Mouse (Mus musculus): ENCODE data around the gene Cdhr5.
A peak's percentile ranks its signal among the peaks of the same experiment; 100 is the strongest.
"Not testable (repeated sequence)": the region's sequence is repeated elsewhere in the genome, so short reads cannot be mapped to it uniquely, and the experiment has no call there.

Gene Cdhr5

DNA sequence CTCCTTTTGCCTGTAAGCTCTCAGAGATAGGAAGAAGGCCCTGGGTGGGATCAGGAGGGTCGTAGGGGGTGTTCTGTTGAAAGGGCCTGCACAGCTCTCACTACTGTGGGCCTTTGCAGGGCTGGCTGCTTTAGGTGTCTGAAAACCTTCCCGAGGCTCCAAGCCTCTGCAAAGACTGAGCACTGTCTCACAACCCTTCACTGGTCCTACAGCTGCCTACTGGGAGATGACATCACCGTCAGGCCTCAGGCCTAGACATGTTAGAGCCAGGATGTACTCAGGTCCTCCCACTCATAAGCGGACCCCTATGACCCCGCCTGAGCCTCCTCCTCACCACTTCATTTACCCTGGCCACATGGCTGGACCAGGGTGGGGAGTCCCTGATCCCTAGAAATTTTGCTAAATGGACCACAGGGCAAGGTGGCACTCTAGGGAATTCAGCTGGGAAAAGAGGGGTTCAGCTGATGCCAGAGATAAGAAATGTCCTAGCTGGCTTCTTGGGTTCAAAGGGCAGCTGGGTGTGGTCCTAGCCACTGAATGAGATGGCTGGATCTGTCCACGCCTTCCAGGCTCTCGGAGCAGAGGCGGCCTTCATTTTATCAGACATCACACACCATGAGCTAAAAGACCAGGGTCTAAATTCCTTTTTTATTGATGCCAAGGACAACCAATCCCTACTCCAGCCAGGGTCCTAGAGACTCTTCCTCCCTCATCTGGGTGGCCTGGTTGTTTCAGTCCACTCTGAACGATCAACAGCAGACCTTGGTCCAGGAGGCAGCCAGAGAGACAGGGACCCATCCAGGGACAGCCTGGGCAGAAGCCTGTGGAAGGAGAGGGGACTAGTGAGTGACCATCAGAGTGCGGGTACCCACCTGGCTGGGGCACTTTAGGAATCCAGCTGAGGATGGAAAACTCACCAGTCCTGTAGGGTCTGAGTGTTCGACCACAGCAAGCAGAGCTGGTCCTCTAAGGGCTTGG is 1.4 kb upstream of the Cdhr5 start:
- no peak for DNase-seq (ENCODE audit: low spot score)

DNA sequence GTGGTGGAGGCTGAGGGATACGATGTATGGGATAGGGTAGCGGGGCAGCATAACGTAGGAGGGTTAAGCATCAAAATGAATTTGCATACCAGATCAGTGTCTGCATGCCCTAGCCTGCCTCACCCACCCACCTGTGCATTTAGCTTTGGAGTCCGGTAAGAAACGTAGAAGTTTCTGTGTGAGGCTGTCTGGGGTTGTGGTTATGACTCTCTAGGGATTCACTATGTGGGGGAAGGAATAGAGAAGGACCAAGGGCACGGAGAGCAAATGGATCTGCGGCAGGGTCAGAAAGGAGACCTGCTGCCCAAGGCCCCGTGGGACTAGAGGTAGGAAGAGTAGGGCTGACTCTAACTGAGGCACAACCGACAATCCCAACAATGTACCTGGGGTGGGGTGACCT is 1.2 kb downstream of the Cdhr5 start:
- DNase-seq (ENCODE audit: low spot score): no peak

DNA sequence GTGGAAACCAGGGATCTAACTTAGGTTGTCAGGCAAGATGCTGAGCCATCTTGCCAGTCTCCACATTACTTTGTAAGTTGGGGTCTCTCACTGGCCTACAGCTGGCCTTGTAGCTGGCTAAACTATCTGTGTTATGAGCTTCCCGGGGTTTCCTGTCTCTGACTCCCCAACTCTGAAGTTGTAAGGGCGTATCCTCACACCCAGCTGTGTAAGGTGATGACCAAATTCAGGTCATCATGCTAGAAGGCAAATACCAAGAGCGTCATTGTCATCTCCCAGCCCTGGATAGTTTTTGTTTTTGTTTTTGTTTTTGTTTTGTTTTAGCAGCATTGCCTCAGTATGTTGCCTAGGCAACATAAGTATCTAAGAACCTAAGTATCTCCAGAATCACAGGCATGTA is 6.0 kb downstream of the Cdhr5 start:
- no peak for DNase-seq (ENCODE audit: low spot score)

DNA sequence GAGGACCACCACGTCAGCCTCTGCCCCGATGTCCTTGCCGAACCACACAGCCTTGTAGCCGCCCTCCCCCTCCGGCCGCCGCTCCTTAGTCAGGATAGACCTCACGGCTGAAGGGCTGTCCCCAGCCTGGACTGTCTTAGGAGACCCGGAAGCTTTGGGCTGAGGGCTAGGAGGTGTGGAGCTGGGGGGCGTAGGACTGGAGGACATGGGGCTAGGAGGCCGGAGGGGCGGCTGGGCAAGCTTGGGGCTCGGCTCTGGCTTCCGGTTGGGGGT is 7.4 kb downstream of the Cdhr5 start:
- no peak for DNase-seq (ENCODE audit: low spot score)

DNA sequence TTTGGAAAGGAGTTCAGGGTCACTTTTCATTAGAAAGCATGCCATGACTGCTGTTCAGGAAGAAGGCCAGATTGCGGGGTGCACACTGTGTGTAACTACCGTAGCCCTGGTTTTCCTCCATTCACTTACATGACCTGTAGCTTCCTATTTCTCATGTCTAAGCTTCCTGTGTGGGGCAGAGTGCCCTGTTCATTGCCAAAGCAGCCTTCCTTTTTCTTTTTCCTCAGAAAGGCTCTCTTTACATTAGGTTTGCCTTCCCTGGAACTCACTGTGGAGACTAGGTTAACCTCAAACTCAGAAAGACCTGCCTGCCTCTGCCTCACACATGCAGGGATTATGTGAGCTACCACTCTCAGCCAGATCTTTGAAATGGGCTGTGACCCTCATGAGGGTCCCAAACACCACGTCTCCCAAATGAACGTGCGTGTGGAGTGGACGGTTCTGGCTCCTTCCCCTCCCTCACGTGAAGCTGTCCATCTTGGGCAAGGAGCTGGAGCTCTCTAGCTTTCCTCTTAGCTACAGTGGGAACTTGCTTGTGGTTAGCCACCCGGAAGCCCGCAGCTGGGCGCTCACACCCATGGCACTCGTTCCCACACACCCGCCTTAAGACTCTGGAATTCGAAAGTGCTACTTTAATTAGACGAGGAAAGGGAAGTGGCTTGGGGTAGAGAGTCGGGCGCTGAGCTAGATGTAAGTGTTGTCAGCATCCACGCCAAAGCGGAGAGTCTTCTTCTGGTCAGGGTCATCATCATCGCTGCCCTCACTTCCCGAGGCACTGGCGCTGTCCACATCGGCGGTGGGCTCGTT is 7.9 kb downstream of the Cdhr5 start:
- no peak for DNase-seq (ENCODE audit: low spot score)

DNA sequence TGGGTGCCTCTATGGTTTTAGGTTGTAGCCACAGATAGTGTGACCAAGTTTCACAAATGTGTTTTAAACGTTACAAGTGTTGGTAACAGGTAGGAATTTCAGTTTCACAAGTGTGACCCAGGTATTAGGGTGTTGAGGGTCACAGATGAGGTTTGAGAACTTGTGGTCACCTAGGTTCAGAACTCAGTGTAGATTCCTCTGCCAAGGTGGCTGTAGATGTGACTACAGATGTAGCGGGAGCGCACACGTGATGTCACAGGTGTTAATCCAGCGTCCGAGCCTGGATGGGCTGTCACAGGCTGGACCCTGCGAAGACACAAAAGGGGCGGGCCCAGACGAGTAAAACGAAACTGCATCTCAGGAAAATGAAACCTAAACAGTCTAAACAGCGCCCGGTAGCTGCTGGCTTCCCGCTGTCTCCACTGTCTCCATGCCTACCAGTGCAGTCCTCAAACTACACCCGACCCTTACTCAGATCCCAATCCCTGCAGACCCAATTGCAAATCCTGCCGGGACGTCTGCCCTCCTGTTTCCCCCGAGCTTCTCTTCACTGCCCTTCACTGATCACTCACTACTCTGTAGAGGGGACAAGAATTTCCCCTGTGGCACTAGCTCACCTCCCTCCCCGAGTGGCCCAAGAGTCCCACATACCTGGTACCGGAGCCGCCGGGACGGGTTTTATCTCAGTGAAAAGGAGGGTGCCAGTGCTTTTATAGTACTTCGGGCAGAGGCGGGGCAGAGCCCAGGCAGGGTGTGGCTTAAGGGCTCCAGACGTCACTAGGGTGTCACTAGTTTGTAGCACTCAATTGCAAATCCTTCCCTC is 10.6 kb downstream of the Cdhr5 start, which contains the start of gene Irf7:
TSS of gene Irf7 (minus strand) at position 743 of the 823 bp plus-strand sequence.
- no peak for DNase-seq (ENCODE audit: low spot score)

DNA sequence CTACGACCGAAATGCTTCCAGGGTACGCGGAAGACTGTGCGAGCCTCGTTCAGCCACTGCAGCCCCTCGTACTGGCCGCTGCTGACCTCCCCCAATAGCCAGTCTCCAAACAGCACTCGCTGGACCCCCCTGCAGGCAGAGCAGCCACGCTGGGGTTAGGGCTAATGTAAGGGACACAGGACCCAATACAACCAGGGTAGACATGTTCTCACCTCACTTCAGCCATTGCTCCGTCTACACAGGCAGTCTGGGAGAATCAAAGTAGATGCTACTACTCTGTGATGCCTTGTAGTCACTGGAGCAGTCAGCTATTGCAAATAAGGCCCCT is 11.2 kb downstream of the Cdhr5 start:
- no peak for DNase-seq (ENCODE audit: low spot score)

DNA sequence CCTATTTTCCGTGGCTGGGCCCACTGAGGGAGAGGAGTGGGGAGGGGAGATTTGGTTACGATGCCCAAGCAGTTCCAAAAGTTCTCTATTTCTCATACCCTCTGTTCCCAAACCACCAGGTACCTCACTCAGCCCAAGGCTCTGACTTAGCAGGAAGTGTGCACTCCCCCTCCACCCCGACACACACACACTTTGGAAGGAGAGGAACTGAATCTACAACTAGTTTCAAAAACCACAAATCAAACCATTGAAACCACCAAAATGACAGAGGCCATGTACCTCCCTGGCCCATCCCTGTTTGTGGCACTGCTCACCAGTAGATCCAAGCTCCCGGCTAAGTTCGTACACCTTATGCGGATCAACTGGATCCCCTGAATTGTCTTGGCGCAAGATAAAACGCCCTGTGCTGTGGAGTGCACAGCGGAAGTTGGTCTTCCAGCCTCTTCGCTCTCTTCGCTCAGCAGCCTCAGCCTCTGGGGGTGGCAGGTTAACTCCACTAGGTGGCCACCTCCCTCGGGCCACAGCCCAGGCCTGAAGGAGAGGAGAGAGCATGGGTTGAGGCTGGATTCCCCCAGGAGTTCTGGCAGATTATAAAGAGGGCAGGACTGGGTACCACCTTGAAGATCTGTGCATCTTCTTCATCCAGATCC is 11.7 kb downstream of the Cdhr5 start:
- DNase-seq (ENCODE audit: low spot score): no peak

DNA sequence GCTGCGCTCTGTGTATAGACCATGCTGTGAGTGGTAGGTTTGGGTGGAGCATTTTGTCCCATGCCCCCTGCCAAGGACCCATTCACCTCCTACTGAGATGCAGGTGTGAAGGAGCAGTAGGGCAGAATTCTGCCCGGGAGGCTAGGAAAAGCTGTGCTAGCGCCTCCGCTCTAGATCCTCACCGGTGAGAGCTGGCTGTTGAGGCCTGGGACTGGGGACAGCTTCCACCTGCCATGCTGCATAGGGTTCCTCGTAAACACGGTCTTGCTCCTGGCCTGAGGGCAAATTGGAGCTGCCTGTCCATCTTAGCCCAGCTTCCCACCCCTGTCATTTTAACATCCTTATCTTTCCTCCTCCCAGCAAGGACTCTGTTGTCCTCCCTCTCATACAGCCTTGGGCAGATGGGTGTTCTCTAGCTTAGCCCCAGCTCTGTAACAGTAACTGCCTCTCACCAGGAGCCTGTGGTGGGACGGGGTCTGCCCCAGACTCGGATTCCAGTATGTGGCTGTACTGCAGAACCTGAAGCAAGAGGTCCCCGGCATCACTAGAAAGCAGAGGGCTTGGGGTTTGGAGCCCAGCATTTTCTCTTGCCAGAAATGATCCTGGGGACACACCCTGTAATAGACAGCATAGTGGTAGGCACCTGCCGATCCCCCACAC is 12.4 kb downstream of the Cdhr5 start:
- DNase-seq (ENCODE audit: low spot score): no peak

DNA sequence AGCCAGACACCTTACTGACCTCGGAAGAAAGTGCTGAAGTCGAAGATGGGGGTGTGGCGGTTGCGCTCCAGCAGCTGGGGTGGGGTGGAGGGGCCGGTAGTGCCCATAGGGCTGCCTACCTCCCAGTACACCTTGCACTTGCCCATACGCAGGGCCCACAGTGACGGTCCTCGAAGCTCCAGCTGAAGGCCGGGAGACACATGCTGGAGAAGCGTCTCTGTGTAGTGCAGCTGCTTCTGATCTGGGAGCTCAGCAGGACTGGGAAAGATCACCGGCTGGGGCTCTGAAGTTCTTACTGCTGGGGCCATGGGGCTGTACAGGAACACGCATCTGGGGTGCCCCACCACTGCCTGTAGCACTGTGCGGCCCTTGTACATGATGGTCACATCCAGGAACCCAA is 12.9 kb downstream of the Cdhr5 start:
- DNase-seq (ENCODE audit: low spot score): no peak

DNA sequence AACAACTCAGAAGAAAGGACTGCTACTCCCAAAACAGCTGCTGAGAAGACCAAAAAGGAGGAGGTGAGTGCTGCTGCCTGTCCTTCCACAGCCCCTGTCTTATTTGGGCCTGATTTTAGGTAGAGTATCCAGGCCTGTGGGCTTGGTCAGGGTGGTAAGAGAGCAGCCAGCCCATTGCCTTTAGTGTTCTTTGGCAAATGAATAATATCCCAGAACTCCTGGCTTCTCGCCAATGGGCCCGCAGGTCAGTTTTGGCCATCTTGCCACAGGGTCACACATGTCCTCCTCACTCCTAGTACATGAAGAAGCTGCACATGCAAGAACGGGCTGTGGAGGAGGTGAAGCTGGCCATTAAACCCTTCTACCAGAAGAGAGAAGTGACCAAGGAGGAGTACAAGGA is 15.1 kb downstream of the Cdhr5 start:
- DNase-seq (ENCODE audit: low spot score): no peak

DNA sequence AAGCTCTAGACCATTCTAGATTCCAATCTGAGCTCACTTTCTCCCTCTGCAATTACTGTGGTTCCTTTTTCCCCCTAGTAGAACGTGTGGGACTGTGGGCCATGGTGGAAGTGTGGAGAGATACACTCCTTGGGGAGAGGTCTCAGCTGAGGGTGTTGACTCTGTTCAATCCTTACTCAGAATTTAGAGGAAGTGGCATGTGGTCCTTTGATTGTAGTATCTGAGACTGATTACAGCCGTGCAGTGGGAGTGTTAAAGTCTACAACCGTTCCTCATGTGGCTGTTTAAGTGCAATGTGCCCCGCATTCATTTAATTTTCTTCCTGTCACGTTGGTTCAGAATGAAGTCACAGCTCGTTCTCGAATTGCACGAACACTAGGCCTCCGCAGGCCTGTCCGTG is 20.4 kb downstream of the Cdhr5 start:
- DNase-seq (ENCODE audit: low spot score): no peak

DNA sequence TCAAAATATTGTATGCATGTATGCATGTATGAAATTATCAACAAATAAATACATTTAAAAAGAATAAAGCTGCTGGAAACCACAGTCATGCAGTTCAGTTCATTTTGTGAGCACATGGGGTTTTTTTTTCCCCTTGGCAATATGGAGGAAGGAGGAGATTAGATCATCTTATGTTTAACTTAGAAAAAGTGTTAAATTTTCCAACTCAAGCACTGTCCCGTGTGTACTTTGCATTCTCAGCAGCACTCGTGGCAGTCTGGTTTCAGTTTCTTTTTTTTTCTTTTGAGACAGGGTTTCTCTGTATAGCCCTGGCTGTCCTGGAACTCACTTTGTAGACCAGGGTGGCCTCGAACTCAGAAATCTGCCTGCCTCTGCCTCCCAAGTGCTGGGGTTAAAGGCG is 26.1 kb downstream of the Cdhr5 start:
- DNase-seq (ENCODE audit: low spot score): not testable (repeated sequence)

DNA sequence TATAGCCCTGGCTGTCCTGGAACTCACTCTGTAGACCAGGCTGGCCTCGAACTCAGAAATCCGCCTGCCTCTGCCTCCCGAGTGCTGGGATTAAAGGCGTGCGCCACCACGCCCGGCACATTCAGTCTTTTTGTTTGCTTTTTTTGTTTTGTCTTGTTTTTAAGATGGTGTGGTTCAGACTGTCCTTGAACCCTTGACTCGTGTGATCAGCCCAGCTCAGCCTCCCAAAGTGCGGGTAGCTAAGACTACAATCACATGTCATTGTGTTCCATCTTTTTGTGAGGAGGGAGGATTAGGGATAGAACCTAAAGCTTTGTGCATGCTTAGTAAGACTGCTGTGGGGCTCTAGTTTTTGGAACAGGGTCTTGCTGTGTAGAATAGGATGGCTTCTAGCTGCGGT is 45.0 kb downstream of the Cdhr5 start:
- no peak for DNase-seq (ENCODE audit: low spot score)

DNA sequence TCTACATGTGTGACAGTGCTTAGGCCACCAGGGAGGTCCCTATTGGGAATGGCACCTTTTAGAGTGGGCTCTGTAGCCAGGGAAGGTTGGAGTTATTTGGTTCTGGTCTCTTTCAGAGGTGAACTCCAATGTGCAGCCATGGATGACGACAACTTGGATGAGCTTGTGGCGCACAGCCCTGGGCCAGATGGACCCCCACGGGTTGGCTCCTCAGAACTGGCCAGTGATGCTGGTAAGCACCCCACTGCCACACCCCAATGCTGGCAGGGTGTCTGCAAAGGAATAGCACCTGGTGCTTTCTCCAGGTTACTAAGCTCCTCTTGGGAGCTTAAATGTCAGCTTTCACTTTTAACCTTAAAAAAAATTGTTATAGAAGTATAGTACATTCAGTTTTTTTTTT is 45.5 kb downstream of the Cdhr5 start:
- no peak for DNase-seq (ENCODE audit: low spot score)

DNA sequence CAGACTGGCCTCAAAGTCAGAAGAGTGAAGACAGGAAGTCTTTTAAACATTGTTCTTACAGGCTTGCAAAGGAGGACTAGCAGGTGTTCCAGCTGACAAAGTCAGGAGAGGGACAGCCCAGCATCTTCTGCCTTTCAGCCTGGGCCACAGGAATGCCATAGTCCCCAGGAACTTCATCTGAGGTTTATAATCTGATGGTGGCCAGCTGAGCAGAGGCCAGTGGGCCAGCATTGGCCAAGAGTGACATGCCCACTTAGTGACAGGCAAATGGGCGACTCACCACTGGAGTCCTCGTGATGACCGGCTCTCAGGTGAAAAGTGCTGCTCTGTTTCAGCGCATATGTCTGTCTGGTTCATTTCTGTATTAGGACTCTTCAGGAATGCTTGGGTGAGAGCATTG is 46.0 kb downstream of the Cdhr5 start:
- no peak for DNase-seq (ENCODE audit: low spot score)

DNA sequence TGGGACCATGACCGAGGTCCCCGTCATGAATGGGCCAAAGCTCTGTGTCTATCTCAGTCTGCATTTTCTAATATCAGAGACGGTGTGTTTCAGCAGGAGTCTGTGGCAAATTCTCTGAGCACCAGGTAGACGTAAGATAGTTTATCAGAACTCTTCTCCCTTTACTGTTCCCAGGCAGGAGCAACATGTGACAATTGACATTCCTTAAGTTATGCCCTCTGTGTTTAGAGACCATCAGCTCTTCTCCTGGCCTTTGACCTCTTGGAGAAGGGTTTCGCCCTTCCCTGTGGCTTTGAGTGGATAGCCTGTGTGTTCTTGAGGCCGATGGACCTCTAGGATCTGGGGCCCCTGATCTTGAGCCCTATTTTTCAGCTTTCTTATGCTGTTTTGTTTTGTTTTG is 46.9 kb downstream of the Cdhr5 start:
- no peak for DNase-seq (ENCODE audit: low spot score)

DNA sequence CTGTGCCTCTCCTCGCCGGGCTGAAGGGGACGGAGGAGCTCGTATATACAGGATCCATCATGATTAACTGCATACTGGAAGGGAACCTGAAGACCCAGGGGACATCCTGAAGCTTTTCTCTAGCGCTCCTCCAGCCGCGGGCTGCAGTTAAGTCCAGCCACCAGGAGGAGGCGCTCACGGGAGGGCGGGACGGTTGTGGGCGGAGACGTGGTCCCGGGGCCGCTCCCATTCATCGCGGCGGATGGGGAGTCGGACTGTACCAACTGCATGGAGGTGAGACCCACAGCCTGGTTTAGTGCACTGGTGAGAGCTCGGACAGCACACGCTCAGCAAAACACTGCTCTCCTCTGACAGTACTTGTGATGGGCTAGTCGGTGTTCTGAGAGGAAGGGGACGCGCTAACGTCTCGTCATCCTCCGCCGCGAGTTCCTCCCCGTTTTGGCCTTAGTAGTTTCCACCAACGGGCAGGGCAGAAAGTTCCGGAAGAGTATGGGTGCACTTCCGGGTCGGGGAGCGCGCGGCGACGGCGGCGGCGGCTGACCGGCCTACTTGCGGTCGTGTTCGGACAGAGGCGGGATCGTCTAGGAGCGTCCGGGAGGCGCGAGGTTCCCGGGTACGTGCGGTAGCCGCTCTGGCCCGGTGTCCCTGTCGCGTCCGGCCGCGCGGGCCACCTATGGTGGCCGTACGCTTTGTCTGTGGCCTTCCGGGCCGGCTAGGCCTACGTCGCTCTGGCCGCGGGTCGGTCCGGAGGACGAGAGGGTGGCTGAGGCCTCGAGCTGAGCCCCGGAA is 48.1 kb downstream of the Cdhr5 start, which contains the start of gene Phrf1:
TSS of gene Phrf1 (plus strand) at position 506 of the 789 bp plus-strand sequence.
- DNase-seq (ENCODE audit: low spot score): peak; percentile 79

DNA sequence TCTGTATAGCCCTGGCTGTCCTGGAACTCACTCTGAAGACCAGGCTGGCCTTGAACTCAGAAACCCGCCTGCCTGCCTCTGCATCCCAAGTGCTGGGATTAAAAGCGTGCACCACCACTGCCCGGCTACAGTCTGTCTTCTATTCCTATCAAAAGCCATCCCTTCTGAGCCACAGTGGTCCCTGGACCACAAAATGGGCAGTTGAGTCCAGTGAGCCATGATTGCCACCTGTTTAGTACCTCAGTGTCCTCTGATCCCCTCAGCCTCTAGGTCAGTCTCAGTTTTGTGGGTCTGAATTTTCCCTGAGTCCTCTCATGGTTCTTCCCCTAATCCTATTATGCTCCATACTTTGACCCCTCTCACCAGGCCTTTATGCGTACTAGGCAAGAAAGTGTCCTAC is 48.8 kb downstream of the Cdhr5 start:
- DNase-seq (ENCODE audit: low spot score): no peak

DNA sequence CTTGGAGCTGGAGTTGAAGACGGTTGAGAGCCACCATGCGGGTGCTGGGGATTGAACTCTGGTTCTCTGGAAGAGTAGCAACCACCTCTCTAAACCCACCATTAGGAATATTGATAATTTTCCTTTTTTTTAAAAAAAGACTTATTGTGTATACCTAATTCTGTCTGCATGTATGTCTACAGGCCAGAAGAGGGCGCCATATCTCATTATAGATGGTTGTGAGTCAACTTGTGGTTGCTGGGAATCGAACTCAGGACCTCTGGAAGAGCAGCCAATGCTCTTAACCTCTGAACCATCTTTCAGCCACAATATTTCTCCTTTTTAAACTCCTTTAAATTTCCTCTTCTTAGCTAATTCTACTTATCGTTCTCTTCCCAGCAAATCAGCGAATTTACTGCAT is 50.1 kb downstream of the Cdhr5 start:
- no peak for DNase-seq (ENCODE audit: low spot score)
